ENCODE assay signal across 10 mouse cellular contexts in genomic region chr17:28279780-28280422, GRCm38 (mm10). TPM values are rescaled to one million over a fixed set of nuclear protein-coding genes. Genes with fewer than 3 reads are reported as not detected.
DNase-seq lines count a peak whose midpoint lies in the region; ATAC-seq lines count a peak whose summit lies in the region.
"Had no signal": no experiment of that assay in that cellular context is flagged by ENCODE, and none has a peak within 500 bp of the region (broad histone marks: within the 10 kb centered on the region; RNA-seq: fewer than 3 reads in every experiment).

No protein-coding gene starts in this region.

- H3K27ac ChIP-seq in heart, embryonic 13.5 days (replicated peaks): peak overlapping the region; percentile 33; the same call in 1 of the 2 replicates
- H3K27ac ChIP-seq in limb, embryonic 12.5 days: peak overlapping the region; percentile 82
- no peak overlapping the region for H3K27ac ChIP-seq in forebrain, embryonic 13.5 days
- H3K27ac ChIP-seq: neural tube, embryonic 12.5 days had no signal

- DNase-seq in heart, adult 11 months: peak; percentile 96
- no peak for DNase-seq in heart, postnatal 25 days (ENCODE audit: low spot score)
- peak; percentile 70 to 78 for DNase-seq in adrenal gland, adult 18-20 months (ENCODE audit: low spot score in 2 of 2)
- DNase-seq in spleen, adult 12 weeks (ENCODE audit: low spot score): no peak
- DNase-seq in B cell, adult 2 months: no peak

- no peak overlapping the region for H3K4me3 ChIP-seq in heart, embryonic 13.5 days
- H3K4me3 ChIP-seq in limb, embryonic 12.5 days (replicated peaks): no peak overlapping the region
- no peak overlapping the region for H3K4me3 ChIP-seq in forebrain, embryonic 13.5 days
- H3K4me3 ChIP-seq: neural tube, embryonic 12.5 days had no signal

- H3K4me1 ChIP-seq in heart, embryonic 13.5 days: peaks cover 28% of the 10 kb centered on the region
- H3K4me1 ChIP-seq in limb, embryonic 12.5 days (replicated peaks): peaks cover 67% of the 10 kb centered on the region
- H3K4me1 ChIP-seq in forebrain, embryonic 13.5 days: 0 out of 2 replicates have a peak, but pooled peaks cover 2% of the 10 kb centered on the region

- 48% methylated on average over 15 of the region's 15 CpGs for WGBS in heart, embryonic 13.5 days
- 62% methylated on average over 15 of the region's 15 CpGs for WGBS in limb, embryonic 12.5 days
- 72% methylated on average over 15 of the region's 15 CpGs for WGBS in forebrain, embryonic 13.5 days

- 0 out of 2 replicates have a peak, but pooled peaks have one; percentile 11 for ATAC-seq in heart, embryonic 13.5 days (ENCODE audit: extremely low read depth, insufficient number of reproducible peaks, low FRiP score, low TSS enrichment)
- no peak; the same call in 1 of the 2 replicates for ATAC-seq in limb, embryonic 12.5 days (ENCODE audit: insufficient number of reproducible peaks, insufficient read depth, low FRiP score, low TSS enrichment, low read depth)
- ATAC-seq in forebrain, embryonic 13.5 days: no peak

- H3K9me3 ChIP-seq in heart, embryonic 13.5 days: no peaks in the 10 kb centered on the region
- no peaks in the 10 kb centered on the region for H3K9me3 ChIP-seq in limb, embryonic 12.5 days
- H3K9me3 ChIP-seq in forebrain, embryonic 13.5 days (replicated peaks): no peaks in the 10 kb centered on the region
- H3K9me3 ChIP-seq: neural tube, embryonic 12.5 days had no signal

- no peak overlapping the region for H3K4me2 ChIP-seq in heart, embryonic 13.5 days
- H3K4me2 ChIP-seq in limb, embryonic 12.5 days: no peak overlapping the region
- no peak overlapping the region for H3K4me2 ChIP-seq in forebrain, embryonic 13.5 days
- H3K4me2 ChIP-seq: neural tube, embryonic 12.5 days had no signal

- H3K27me3 ChIP-seq in heart, embryonic 13.5 days (replicated peaks): no peaks in the 10 kb centered on the region
- H3K27me3 ChIP-seq in limb, embryonic 12.5 days: no peaks in the 10 kb centered on the region; the same call in 1 of the 2 replicates
- no peaks in the 10 kb centered on the region for H3K27me3 ChIP-seq in forebrain, embryonic 13.5 days
- H3K27me3 ChIP-seq: CH12.LX; neural tube, embryonic 12.5 days had no signal

- intact Hi-C loops in heart, postnatal 25 days (cut with DNase I): no loop called here

- H3K36me3 ChIP-seq in heart, embryonic 13.5 days: no peaks in the 10 kb centered on the region
- H3K36me3 ChIP-seq in limb, embryonic 12.5 days: no peaks in the 10 kb centered on the region; the same call in 1 of the 2 replicates
- no peaks in the 10 kb centered on the region for H3K36me3 ChIP-seq in forebrain, embryonic 13.5 days (ENCODE audit: poor library complexity, severe bottlenecking)
- H3K36me3 ChIP-seq: neural tube, embryonic 12.5 days had no signal

- peak overlapping the region; percentile 60 for H3K9ac ChIP-seq in heart, embryonic 13.5 days
- H3K9ac ChIP-seq in limb, embryonic 12.5 days (replicated peaks): no peak overlapping the region
- H3K9ac ChIP-seq in forebrain, embryonic 13.5 days: no peak overlapping the region
- H3K9ac ChIP-seq: neural tube, embryonic 12.5 days had no signal

RNA-seq across cellular contexts. Expression of gene Fance, which starts 33.4 kb away (rescaled TPM):
- 10 to 100 TPM; 10.5 to 11.1 TPM for total RNA-seq in heart, postnatal 25 days (2021)
- 10 to 100 TPM; 18.2 to 23.7 TPM for total RNA-seq in adrenal gland, adult 18-20 months (2021)
- 19.3 and 22.2 TPM in 2 replicates for polyA plus RNA-seq in heart, embryonic 13.5 days (2015; fragmentation: Nextera tagmentation; extraction: Ambion mirVana)
- 36.5 and 44.5 TPM in 2 replicates for polyA plus RNA-seq in limb, embryonic 12.5 days (2016; fragmentation: Nextera tagmentation; extraction: Ambion mirVana)
- polyA plus RNA-seq in forebrain, embryonic 13.5 days (2015; fragmentation: Nextera tagmentation; extraction: Ambion mirVana): 22.6 and 24.6 TPM in 2 replicates

RNA-seq across cellular contexts. Expression of gene Ppard, which starts 47.4 kb away (rescaled TPM):
- total RNA-seq in heart, postnatal 25 days (2021): 10 to 100 TPM; 40.4 to 40.6 TPM
- 10 to 100 TPM; 70.6 to 70.7 TPM for total RNA-seq in adrenal gland, adult 18-20 months (2021)
- polyA plus RNA-seq in heart, embryonic 13.5 days (2015; fragmentation: Nextera tagmentation; extraction: Ambion mirVana): 1.1 and 1.5 TPM in 2 replicates
- 3.2 and 3.5 TPM in 2 replicates for polyA plus RNA-seq in limb, embryonic 12.5 days (2016; fragmentation: Nextera tagmentation; extraction: Ambion mirVana)
- polyA plus RNA-seq in forebrain, embryonic 13.5 days (2015; fragmentation: Nextera tagmentation; extraction: Ambion mirVana): 1.4 and 1.8 TPM in 2 replicates

RNA-seq across cellular contexts. Expression of gene Rpl10a, which starts 48.4 kb away (rescaled TPM):
- 100 to 1,000 TPM; 359 to 375 TPM for total RNA-seq in heart, postnatal 25 days (2021)
- total RNA-seq in adrenal gland, adult 18-20 months (2021): 100 to 1,000 TPM; 760 to 827 TPM
- polyA plus RNA-seq in heart, embryonic 13.5 days (2015; fragmentation: Nextera tagmentation; extraction: Ambion mirVana): 389 and 419 TPM in 2 replicates
- 535 and 537 TPM in 2 replicates for polyA plus RNA-seq in limb, embryonic 12.5 days (2016; fragmentation: Nextera tagmentation; extraction: Ambion mirVana)
- 444 and 501 TPM in 2 replicates for polyA plus RNA-seq in forebrain, embryonic 13.5 days (2015; fragmentation: Nextera tagmentation; extraction: Ambion mirVana)

Comparison
In these comparisons a context has a peak if more than half of its experiments do, and no peak if none do; other contexts are left out.
1. DNase-seq: peak in heart, adult 11 months (single experiment) and adrenal gland, adult 18-20 months (2 of 2); none in heart, postnatal 25 days (single experiment), spleen, adult 12 weeks (single experiment) and B cell, adult 2 months (0 of 2).